Mouse (Mus musculus): ENCODE data around the gene Bcl2.
A peak's percentile ranks its signal among the peaks of the same experiment; 100 is the strongest.

The Bcl2 gene

GRCm38 (mm10) chr1:106620174-106620931, 93.7 kb downstream of the Bcl2 start:
- no peak for DNase-seq

GRCm38 (mm10) chr1:106618814-106619213, 95.3 kb downstream of the Bcl2 start:
- no peak for DNase-seq

- DNase-seq, result no peak
Observed at GRCm38 (mm10) chr1:106616955-106617354, 97.1 kb downstream of the Bcl2 start.

- DNase-seq, result no peak
Observed at GRCm38 (mm10) chr1:106613371-106613770, 100.7 kb downstream of the Bcl2 start.

GRCm38 (mm10) chr1:106612166-106613031, 101.7 kb downstream of the Bcl2 start:
- DNase-seq, result no peak

GRCm38 (mm10) chr1:106611246-106611645, 102.8 kb downstream of the Bcl2 start:
- peak in 1 of 2 experiments; percentile 16 for DNase-seq

- DNase-seq, result no peak
Observed at GRCm38 (mm10) chr1:106608098-106608778, 105.8 kb downstream of the Bcl2 start.

GRCm38 (mm10) chr1:106606951-106607350, 107.1 kb downstream of the Bcl2 start:
- DNase-seq, result no peak

- DNase-seq, result no peak
Observed at GRCm38 (mm10) chr1:106603406-106603805, 110.7 kb downstream of the Bcl2 start.

GRCm38 (mm10) chr1:106602941-106603340, 111.1 kb downstream of the Bcl2 start:
- DNase-seq, result peak in 1 of 2 experiments; percentile 50

- DNase-seq, result peak in 1 of 2 experiments; percentile 11
Observed at GRCm38 (mm10) chr1:106602536-106602935, 111.5 kb downstream of the Bcl2 start.

GRCm38 (mm10) chr1:106601247-106601646, 112.8 kb downstream of the Bcl2 start:
- DNase-seq, result no peak

GRCm38 (mm10) chr1:106600841-106601240, 113.2 kb downstream of the Bcl2 start:
- no peak for DNase-seq

GRCm38 (mm10) chr1:106598292-106598583, 115.8 kb downstream of the Bcl2 start:
- no peak for DNase-seq

- DNase-seq, result peak in 1 of 2 experiments; percentile 22
Observed at GRCm38 (mm10) chr1:106597575-106598291, 116.3 kb downstream of the Bcl2 start.

GRCm38 (mm10) chr1:106596380-106596779, 117.7 kb downstream of the Bcl2 start:
- DNase-seq, result no peak

- DNase-seq, result no peak
Observed at GRCm38 (mm10) chr1:106595286-106595885, 118.7 kb downstream of the Bcl2 start.

GRCm38 (mm10) chr1:106591180-106591774, 122.8 kb downstream of the Bcl2 start:
- no peak for DNase-seq

GRCm38 (mm10) chr1:106589141-106589540, 124.9 kb downstream of the Bcl2 start:
- no peak for DNase-seq

- DNase-seq, result no peak
Observed at GRCm38 (mm10) chr1:106587866-106588470, 126.1 kb downstream of the Bcl2 start.

- peak in 1 of 2 experiments; percentile 9 for DNase-seq
Observed at GRCm38 (mm10) chr1:106586761-106587160, 127.3 kb downstream of the Bcl2 start.

All from kidney, postnatal 4 days (tissue).